8 mouse cellular contexts compared by ENCODE assay signal in genomic region chr14:40924378-40925113, GRCm38 (mm10). TPM values are rescaled to one million over a fixed set of nuclear protein-coding genes. Genes with fewer than 3 reads are reported as not detected.
DNase-seq lines count a peak whose midpoint lies in the region.

No protein-coding gene starts in this region.

- intact Hi-C loops in gastrocnemius, postnatal 36 days (cut with DNase I) = no loop called here

- peak; percentile 43 for DNase-seq in adrenal gland, adult 2 months
- no peak for DNase-seq in adrenal gland, postnatal 25 days
- DNase-seq in retina, postnatal 1 day = peak; percentile 45
- no peak for DNase-seq in retina, embryonic 14.5 days (ENCODE audit: low spot score)
- peak; percentile 50 to 66 for DNase-seq in kidney, adult 8-10 months
- peak; percentile 61 for DNase-seq in lung, postnatal 10 days
- no peak for DNase-seq in urinary bladder, adult 18-20 months (ENCODE audit: low spot score in 2 of 2)
- DNase-seq in gastrocnemius, postnatal 36 days = no peak

RNA-seq across cellular contexts. Expression of gene Sh2d4b, which starts 31.5 kb away (rescaled TPM):
- 1 to 10 TPM; 1.6 to 2.4 TPM for total RNA-seq in adrenal gland, adult 2 months (2021)
- polyA plus RNA-seq in adrenal gland, adult 2 months (2012; rRNA removed) = 0.12 and 0.20 TPM in 2 replicates
- 1.4 and 1.5 TPM in 2 replicates for total RNA-seq in adrenal gland, postnatal 25 days (2021)
- total RNA-seq in gastrocnemius, postnatal 36 days (2021) = under 1 TPM; 0.33 to 0.44 TPM

RNA-seq across cellular contexts. Expression of gene Tspan14, which starts 42.1 kb away (rescaled TPM):
- total RNA-seq in adrenal gland, adult 2 months (2021) = 10 to 100 TPM; 26.3 to 35.8 TPM
- polyA plus RNA-seq in adrenal gland, adult 2 months (2012; rRNA removed) = 30.7 and 31.2 TPM in 2 replicates
- total RNA-seq in adrenal gland, postnatal 25 days (2021) = 24.7 and 31.1 TPM in 2 replicates
- 10 to 100 TPM; 11.5 to 12.1 TPM for total RNA-seq in gastrocnemius, postnatal 36 days (2021)

Comparison
In these comparisons a context has a peak if more than half of its experiments do, and no peak if none do; other contexts are left out.
1. DNase-seq: peak in adrenal gland, adult 2 months (single experiment), retina, postnatal 1 day (single experiment), kidney, adult 8-10 months (2 of 2) and lung, postnatal 10 days (single experiment); none in adrenal gland, postnatal 25 days (single experiment), retina, embryonic 14.5 days (single experiment), urinary bladder, adult 18-20 months (0 of 2) and gastrocnemius, postnatal 36 days (0 of 2).